Mouse (Mus musculus): ENCODE results near the gene Catsper4. TPM values are rescaled to one million over a fixed set of nuclear protein-coding genes. Genes with fewer than 3 reads are reported as not detected.

The Catsper4 gene
- polyA plus RNA-seq, 2 experiments: not detected

DNA sequence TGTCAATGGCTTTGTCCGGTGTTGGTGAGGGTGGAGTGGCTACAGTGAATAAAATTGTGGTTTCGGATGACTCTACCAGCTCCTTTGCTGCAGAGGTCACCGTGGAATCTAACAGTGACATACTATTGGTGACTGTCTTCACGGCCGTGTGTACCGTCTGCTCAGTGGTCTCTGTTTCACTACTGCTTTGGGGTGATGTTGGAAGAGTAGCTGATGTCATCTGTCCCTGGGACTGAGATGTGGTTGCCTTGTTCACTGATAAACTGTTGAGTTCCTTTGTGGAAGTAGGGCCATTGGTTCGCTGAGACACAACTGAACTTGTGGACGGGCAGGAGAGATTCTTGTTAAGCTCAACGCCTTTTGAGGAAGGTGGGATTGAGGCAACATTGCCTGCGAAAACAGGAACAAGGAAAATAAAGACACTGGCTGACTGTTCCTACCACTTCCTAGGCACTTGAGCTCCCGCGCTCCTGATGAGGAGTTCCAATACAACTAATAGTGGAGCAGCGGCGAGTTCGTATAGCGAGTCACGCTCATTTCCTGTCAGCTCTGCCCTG, 23.8 kb downstream of the Catsper4 start:
- ATAC-seq (ENCODE audit: insufficient read depth): no peak
- Histone ChIP-seq H3K4me2 (ENCODE audit: low read depth) (no peak overlapping the region), H3K27me3 (ENCODE audit: control insufficient read depth, insufficient read depth, low read length) (no peaks in the 10 kb centered on the region), H3K4me1 (replicated peaks; ENCODE audit: control insufficient read depth in 2 of 2, insufficient read depth in 2 of 2, low read length in 1 of 2) (no peaks in the 10 kb centered on the region; a peak in 1 of 4 replicates), H3K9me3 (ENCODE audit: control insufficient read depth, low read length) (no peaks in the 10 kb centered on the region), H3K4me3 (ENCODE audit: insufficient read depth in 1 of 2, low read depth in 2 of 2, low read length in 2 of 2) (no peak overlapping the region), H3K36me3 (replicated peaks; ENCODE audit: control insufficient read depth, insufficient read depth, low read depth) (no peaks in the 10 kb centered on the region), H3K27ac (no peak overlapping the region), H3K9ac (replicated peaks) (no peak overlapping the region)
- WGBS (ENCODE audit: insufficient replicate concordance): 39% methylated on average over 17 of the region's 17 CpGs
- no peak for DNase-seq (ENCODE audit: low read depth in 3 of 3, low spot score in 3 of 3)
- TF ChIP-seq EP300 (IDR thresholded peaks at IDR 0.05; ENCODE audit: low read depth) (no peak), CTCF (IDR thresholded peaks at IDR 0.05; ENCODE audit: low read depth) (no peak)

DNA sequence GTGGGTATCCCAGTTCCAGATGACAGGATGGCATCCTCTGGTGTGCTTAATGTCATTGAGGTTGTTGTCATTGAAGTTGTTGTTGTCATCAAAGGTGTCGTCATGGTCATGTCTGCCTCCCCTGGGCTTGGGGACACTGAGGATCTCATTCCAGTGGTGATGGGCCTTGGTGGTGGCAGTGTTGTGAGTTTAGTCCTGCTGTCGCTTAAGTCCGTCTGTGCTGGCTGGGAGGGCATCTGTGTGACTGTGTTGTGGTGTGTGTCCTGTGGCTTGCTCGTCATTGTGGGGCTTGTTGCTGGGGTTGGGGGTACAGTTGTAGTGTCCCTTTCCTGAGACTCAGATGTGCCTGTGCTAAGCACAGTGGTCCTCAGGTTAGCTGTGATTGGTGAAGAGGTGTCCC, 24.3 kb downstream of the Catsper4 start, which contains the start of gene Gm7534:
Gene Gm7534, minus strand, starts transcription at position 101 of the 400 bp plus-strand sequence.
- 69% methylated on average over 4 of the region's 4 CpGs for WGBS (ENCODE audit: insufficient replicate concordance)
- no peak within 1 kb of the TSS for H3K4me3 ChIP-seq (ENCODE audit: insufficient read depth in 1 of 2, low read depth in 2 of 2, low read length in 2 of 2)
- H3K27me3 ChIP-seq (ENCODE audit: control insufficient read depth, insufficient read depth, low read length): no peaks in the 10 kb centered on the region
- no peak within 1 kb of the TSS for H3K27ac ChIP-seq
- no peak within 1 kb of the TSS for H3K4me2 ChIP-seq (ENCODE audit: low read depth)
- no peak within 1 kb of the TSS for H3K9ac ChIP-seq (replicated peaks)
- no peak for ATAC-seq (ENCODE audit: insufficient read depth)
- H3K9me3 ChIP-seq (ENCODE audit: control insufficient read depth, low read length): no peaks in the 10 kb centered on the region
- H3K4me1 ChIP-seq (replicated peaks; ENCODE audit: control insufficient read depth in 2 of 2, insufficient read depth in 2 of 2, low read length in 1 of 2): no peaks in the 10 kb centered on the region; a peak in 1 of 4 replicates
- TF ChIP-seq CTCF (IDR thresholded peaks at IDR 0.05; ENCODE audit: low read depth) (no peak), EP300 (IDR thresholded peaks at IDR 0.05; ENCODE audit: low read depth) (no peak)
- H3K36me3 ChIP-seq (replicated peaks; ENCODE audit: control insufficient read depth, insufficient read depth, low read depth): no peaks in the 10 kb centered on the region
- DNase-seq (ENCODE audit: low read depth in 3 of 3, low spot score in 3 of 3): no peak

DNA sequence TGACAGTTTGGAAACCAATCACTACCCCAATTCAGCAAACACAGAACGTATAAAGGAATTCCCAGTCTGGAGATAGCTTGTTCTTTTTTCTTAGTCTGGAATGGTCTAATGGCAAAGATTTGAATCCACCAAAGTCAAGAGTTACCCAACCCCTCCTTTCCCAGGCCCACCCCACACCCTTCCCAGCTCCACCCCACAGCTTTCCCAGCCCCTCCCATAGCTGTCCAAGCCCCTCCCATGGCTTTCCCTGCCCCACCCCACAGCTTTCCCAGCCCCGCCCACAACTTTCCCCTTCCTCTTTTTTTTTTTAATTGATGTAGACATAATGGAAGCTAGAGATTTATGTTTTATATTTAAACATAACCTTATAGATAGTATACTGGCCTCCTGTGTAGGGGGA, 27.8 kb downstream of the Catsper4 start:
- Histone ChIP-seq H3K36me3 (replicated peaks; ENCODE audit: control insufficient read depth, insufficient read depth, low read depth) (no peaks in the 10 kb centered on the region), H3K27me3 (ENCODE audit: control insufficient read depth, insufficient read depth, low read length) (no peaks in the 10 kb centered on the region), H3K4me1 (replicated peaks; ENCODE audit: control insufficient read depth in 2 of 2, insufficient read depth in 2 of 2, low read length in 1 of 2) (no peaks in the 10 kb centered on the region), H3K4me3 (ENCODE audit: insufficient read depth in 1 of 2, low read depth in 2 of 2, low read length in 2 of 2) (no peak overlapping the region), H3K27ac (no peak overlapping the region), H3K4me2 (ENCODE audit: low read depth) (no peak overlapping the region), H3K9ac (replicated peaks) (no peak overlapping the region), H3K9me3 (ENCODE audit: control insufficient read depth, low read length) (no peaks in the 10 kb centered on the region)
- DNase-seq (ENCODE audit: low read depth in 3 of 3, low spot score in 3 of 3) (no peak), ATAC-seq (ENCODE audit: insufficient read depth) (no peak)
- no peak for TF ChIP-seq CTCF (IDR thresholded peaks at IDR 0.05; ENCODE audit: low read depth)
- no peak for TF ChIP-seq EP300 (IDR thresholded peaks at IDR 0.05; ENCODE audit: low read depth)
- 62% methylated on average over 2 of the region's 2 CpGs for WGBS (ENCODE audit: insufficient replicate concordance)

DNA sequence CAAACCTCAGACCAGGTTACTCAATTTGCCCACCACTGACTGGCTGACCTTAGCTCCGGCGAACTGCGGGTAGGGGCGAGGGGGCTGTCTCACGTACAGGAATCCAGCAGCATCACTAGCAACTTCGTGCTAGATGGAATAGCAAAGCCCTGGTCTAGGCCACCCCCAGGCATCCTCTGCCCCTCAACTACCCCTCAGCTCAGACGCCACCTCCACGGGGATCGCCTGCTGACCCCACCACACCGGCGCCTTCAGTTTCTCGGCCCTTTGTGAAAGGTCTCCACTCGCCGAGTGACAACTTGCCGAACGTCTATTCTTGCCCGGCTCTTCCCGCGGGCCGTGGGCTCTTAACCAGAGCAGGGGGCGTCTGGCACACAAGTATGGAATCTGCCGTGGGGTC, 40.9 kb downstream of the Catsper4 start:
- peak overlapping the region; percentile 91 for H3K4me2 ChIP-seq (ENCODE audit: low read depth)
- peak overlapping the region; percentile 65 for H3K27ac ChIP-seq
- TF ChIP-seq EP300 (IDR thresholded peaks at IDR 0.05; ENCODE audit: low read depth) (no peak), CTCF (IDR thresholded peaks at IDR 0.05; ENCODE audit: low read depth) (no peak)
- 0 out of 2 replicates have a peak, but pooled peaks cover 2% of the 10 kb centered on the region for H3K36me3 ChIP-seq (replicated peaks; ENCODE audit: control insufficient read depth, insufficient read depth, low read depth)
- peak overlapping the region; percentile 95 for H3K9ac ChIP-seq (replicated peaks)
- peaks cover 17 to 19% of the 10 kb centered on the region in 2 experiments for H3K4me1 ChIP-seq (replicated peaks; ENCODE audit: control insufficient read depth in 2 of 2, insufficient read depth in 2 of 2, low read length in 1 of 2)
- H3K9me3 ChIP-seq (ENCODE audit: control insufficient read depth, low read length): no peaks in the 10 kb centered on the region
- no peaks in the 10 kb centered on the region for H3K27me3 ChIP-seq (ENCODE audit: control insufficient read depth, insufficient read depth, low read length)
- WGBS (ENCODE audit: insufficient replicate concordance): under 1% methylated on average over 22 of the region's 22 CpGs
- peak overlapping the region; percentile 61 to 92 for H3K4me3 ChIP-seq (ENCODE audit: insufficient read depth in 1 of 2, low read depth in 2 of 2, low read length in 2 of 2)
- no peak for DNase-seq (ENCODE audit: low read depth in 3 of 3, low spot score in 3 of 3)
- ATAC-seq (ENCODE audit: insufficient read depth): no peak

DNA sequence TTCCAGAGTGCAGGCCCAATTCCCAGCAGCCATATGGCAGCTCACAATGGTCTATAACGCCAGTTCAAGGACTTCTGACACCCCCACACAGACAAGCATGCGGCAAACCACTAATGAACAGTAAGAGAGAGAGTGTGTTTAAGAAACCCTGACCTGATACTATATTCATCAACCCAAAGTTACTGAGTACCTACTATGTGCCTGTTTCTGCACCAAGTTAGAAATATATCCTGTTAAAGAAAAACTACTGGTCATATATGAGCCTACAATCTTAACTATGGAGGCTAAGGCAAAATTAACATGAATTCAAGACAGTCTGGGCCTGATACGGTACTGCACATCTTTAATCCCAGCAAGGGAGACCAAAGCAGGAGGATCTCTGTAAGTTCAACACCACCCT, 41.6 kb downstream of the Catsper4 start:
- peaks cover 24 to 26% of the 10 kb centered on the region in 2 experiments for H3K4me1 ChIP-seq (replicated peaks; ENCODE audit: control insufficient read depth in 2 of 2, insufficient read depth in 2 of 2, low read length in 1 of 2)
- DNase-seq (ENCODE audit: low read depth in 3 of 3, low spot score in 3 of 3) (no peak), ATAC-seq (ENCODE audit: insufficient read depth) (no peak)
- peak overlapping the region; percentile 91 for H3K4me2 ChIP-seq (ENCODE audit: low read depth)
- 77% methylated on average over 3 of the region's 3 CpGs for WGBS (ENCODE audit: insufficient replicate concordance)
- TF ChIP-seq CTCF (IDR thresholded peaks at IDR 0.05; ENCODE audit: low read depth) (no peak), EP300 (IDR thresholded peaks at IDR 0.05; ENCODE audit: low read depth) (no peak)
- peaks cover 2% of the 10 kb centered on the region; the same call in 1 of the 2 replicates for H3K36me3 ChIP-seq (replicated peaks; ENCODE audit: control insufficient read depth, insufficient read depth, low read depth)
- H3K27ac ChIP-seq: no peak overlapping the region
- H3K4me3 ChIP-seq (ENCODE audit: insufficient read depth in 1 of 2, low read depth in 2 of 2, low read length in 2 of 2): peak overlapping the region; percentile 61 to 92
- peak overlapping the region; percentile 95 for H3K9ac ChIP-seq (replicated peaks)
- H3K9me3 ChIP-seq (ENCODE audit: control insufficient read depth, low read length): no peaks in the 10 kb centered on the region
- H3K27me3 ChIP-seq (ENCODE audit: control insufficient read depth, insufficient read depth, low read length): no peaks in the 10 kb centered on the region

Measured in liver, embryonic 14.5 days (tissue).